Mouse (Mus musculus) layer of hippocampus, postnatal 10 days (tissue): ENCODE results near the gene Tbrg4. TPM values are rescaled to one million over a fixed set of nuclear protein-coding genes. Genes with fewer than 3 reads are reported as not detected.

Experiments
- DNase-seq, 2 experiments: peaks; one replicate each; pipeline ENCODE4 v3.0.0; 2021; ENCODE audit warnings: low spot score in 2 of 2
- total RNA-seq, 2 experiments: library from RNA; stranded (reverse); gene quantifications; 2 replicates each; pipeline ENCODE4 v1.2.3; 2021

Gene Tbrg4
- total RNA-seq, 2 experiments from 2014 or later: 52.8 to 53.3 TPM

DNA sequence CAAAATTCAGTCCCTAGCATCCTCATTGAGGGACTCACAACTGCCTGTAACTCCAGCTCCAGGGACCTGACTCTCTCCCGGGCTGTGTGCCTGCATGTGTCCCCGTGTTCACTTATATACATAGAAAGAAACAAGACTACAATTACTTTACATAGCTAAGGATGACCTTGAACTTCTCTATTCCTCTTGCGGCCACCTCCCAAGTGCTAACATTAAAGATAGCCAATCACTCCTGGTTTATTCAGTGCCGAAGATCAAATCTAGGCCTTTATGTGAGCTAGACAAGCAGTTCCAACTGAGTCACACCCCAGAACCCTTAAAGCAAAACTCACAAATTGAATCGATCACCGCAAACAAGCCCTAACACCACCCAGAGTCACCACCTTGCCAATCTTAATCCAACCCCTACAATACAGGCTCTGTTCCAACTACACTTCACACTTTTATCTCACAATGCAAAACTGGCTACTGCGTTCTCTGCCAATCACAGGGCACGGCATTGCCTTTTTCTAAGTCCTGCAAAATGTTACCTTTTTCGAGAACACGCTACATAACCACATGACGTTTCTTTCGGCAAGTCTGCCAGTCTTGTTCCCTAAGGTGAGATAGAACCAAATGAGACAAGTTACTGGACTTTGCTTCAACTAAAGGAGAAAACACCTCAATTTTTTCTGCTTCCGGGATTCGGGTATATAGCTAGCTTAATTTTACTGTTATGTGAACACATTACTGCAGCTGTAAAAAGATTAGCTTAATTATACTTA is 1.1 kb downstream of the Tbrg4 start:
- no peak for DNase-seq

GRCm38 (mm10) chr11:6623704-6624103 is 2.2 kb downstream of the Tbrg4 start:
- no peak for DNase-seq

DNA sequence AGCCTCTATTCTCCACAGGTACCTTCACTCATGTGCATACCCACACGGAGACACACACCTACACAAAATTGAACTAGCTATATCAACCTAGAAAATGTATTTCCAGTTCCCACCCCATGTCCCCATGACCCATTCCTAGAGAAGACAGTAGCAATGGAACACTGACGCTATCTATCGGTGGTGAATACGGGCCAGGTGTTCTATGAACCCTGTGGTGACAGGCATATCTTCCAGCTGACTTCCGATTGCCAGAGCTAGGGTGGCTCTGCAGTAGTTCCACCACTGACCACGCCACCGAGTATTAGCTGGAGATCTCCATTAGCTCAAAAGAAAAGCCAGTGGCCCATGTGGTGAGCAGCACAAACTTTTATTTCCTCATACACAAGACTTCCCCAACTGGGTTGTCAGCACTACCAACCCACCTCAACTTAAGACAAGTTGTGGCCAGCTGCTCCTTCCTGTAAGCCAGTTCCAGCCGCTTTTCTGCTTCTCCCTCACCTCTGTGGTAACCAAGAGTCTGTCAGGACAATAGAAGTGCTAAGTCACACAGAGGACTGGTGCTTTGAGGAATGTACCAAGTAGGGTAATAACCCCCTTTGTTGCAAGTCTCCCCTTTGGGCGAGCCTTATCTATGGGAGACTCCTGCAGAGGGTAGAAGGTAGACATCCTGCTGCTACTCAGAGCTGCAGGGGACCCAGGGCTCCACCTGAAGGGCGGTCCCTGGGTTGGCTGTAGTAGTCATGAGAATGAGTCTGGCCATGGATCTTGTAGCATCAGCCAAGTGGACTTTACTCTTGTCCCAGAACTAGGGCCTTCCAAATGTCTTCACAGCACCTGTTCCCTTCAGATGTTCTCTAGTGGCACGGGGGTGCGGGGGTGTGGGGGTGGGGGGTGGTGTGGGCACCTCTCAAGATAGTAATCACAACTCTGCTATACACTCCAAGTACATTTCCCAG is 10.3 kb downstream of the Tbrg4 start:
- no peak for DNase-seq

- DNase-seq: peak; percentile 71 to 80
Observed at GRCm38 (mm10) chr11:6605491-6606399, 20.1 kb downstream of the Tbrg4 start, which contains the start of gene Nacad. Gene Nacad, minus strand, starts transcription at chr11:6606053.

- peak; percentile 49 to 57 for DNase-seq
Observed at GRCm38 (mm10) chr11:6605021-6605481, 20.8 kb downstream of the Tbrg4 start.

- DNase-seq: no peak
Observed at GRCm38 (mm10) chr11:6604604-6604936, 21.3 kb downstream of the Tbrg4 start.

GRCm38 (mm10) chr11:6603887-6604603 is 21.8 kb downstream of the Tbrg4 start:
- DNase-seq: peak; percentile 58 to 66

DNA sequence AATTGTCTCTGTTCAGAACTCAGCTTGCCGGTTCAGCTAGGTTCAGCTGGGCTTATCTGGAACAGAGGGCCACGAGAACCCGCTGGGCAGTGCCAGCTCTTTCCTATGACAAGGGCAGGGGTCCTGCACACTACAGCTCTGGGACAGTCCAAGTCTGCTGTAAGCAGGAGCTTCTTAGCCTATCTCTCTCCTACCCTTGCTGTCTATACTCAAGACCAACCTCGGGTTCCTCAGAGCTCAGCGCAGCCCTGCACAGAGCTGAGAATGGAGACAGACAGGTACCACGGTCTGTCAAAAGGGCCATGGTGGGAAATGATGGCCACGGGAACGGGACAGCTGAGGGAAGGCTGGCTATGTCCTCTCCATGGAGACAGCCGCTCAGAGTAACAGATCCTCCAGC is 22.6 kb downstream of the Tbrg4 start:
- DNase-seq: no peak

DNA sequence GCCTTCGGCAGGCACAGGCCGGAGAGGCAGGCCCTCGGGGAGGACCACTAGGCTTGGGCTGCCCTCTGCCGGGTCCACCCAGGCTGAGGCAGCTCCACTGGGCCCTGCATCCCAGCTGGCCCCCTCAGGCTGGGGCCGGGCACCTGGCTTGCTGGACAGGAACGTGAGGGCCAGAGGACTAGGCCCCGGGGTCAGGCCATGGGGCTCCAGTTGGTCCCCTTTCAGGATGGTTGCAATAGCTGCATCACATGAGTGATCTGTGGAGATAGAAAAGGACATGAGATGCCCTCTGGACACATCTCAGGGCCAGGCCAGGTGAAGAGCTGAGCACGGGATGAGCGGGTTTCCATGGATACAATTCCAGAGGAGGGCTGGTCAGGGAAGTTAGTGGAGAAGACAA is 23.2 kb downstream of the Tbrg4 start:
- DNase-seq: no peak

- no peak for DNase-seq
Observed at GRCm38 (mm10) chr11:6601649-6602480, 24.0 kb downstream of the Tbrg4 start.

DNA sequence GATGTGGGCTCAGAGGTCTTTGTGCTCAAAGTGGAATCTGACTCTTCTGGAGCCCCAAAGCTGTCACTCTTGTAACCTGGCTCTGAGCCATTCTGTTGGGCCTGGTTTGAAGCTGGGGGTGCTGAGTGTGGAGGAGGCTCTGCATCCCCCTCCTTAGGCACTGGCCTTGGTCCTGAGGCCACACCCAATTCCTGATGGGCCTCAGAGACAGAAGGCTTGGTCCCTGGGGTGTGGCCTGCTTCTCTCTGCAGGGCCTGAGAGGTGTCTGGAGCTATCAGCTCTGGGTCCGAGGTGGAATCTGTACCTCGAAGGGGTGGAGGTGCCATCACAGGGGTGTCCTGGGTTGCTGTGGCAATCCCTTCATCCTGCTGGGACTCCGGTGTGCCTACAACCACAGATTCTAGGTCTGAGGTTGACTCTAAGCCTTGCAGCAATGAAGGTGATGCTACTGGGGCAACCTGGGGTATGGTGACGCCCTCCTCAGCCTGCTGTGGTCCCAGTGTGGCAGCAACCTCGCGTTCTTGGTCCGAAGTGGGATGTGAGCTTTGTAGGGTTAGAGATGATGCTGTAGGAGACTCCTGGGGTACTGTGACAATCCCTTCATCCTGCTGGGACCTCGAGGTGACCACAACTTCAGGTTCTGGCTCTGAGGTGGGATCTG is 25.5 kb downstream of the Tbrg4 start:
- no peak for DNase-seq

DNA sequence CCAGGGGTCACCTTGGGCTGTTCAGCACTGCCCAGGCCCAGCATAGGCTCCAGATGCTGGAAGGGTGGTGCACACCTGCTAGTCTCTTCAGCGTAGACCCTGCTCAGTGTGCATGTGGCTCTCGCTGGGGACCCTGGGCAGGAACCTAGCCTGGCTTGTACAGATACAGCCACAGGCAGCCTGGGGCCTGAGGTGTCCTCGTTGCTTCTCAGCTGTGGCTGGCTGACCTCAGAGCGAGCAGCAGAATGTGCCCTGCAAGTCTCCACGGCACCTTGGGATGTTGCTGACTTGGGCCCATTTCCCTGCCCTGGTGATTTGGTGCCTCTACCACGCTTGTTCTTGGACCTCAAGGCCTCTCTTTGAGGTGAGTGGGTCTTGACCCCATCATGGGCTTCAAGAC is 26.0 kb downstream of the Tbrg4 start:
- DNase-seq: no peak

GRCm38 (mm10) chr11:6599011-6599681 is 26.7 kb downstream of the Tbrg4 start:
- peak; percentile 39 to 56 for DNase-seq

DNA sequence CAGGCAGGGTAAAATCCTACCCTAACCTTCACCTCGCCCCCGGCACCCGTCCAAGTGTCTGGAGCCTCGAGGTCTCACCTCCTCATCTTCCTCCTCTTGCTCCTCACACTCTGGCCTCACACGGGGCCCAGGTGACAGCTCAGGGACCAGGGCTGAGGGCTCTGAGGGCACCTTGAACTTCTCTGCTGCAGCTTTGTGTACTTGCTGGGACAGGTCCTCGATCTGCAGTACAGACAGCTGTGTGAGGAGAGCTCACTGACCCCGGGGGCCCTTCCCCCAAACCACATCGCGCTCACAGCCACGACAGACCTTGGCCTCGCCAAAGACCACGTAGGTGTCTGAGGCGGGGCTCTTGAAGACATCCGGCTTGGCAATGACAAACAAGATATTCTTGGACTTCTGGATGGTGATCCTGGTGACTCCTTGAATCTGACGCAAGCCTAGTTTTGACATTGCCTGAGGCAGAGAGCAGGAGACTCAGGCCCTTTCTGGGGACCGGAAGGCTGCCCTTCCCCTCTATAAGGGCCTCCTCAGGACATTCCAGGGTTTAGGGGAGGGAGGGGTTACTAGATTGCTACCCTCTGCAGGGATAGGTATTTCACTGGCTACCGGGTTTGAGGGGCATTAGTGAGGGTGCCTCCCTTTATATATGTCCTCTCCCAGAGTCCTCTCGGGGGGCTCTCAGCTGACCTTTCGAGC is 27.5 kb downstream of the Tbrg4 start:
- DNase-seq: no peak

DNA sequence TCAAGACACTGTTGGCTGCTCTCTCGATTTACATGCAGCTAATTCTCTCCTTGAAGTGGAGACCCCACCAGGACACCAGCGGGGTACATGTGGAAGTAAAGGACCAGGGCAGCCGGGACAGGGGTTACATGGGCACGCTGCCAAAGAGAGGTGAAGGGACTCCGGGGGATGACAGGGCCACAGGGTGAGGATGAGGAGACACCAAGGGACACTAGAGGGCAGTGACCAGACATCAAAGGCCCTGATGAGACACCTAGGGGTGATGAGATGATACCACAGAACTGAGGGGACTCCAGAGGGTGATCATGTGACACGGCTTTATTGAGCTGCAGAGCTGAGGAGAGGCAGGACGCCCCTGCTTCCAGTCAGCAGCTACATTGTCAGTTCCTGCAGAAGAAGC is 28.3 kb downstream of the Tbrg4 start:
- no peak for DNase-seq

- no peak for DNase-seq
Observed at GRCm38 (mm10) chr11:6596616-6597015, 29.3 kb downstream of the Tbrg4 start.

- no peak for DNase-seq
Observed at GRCm38 (mm10) chr11:6596205-6596604, 29.7 kb downstream of the Tbrg4 start.

DNA sequence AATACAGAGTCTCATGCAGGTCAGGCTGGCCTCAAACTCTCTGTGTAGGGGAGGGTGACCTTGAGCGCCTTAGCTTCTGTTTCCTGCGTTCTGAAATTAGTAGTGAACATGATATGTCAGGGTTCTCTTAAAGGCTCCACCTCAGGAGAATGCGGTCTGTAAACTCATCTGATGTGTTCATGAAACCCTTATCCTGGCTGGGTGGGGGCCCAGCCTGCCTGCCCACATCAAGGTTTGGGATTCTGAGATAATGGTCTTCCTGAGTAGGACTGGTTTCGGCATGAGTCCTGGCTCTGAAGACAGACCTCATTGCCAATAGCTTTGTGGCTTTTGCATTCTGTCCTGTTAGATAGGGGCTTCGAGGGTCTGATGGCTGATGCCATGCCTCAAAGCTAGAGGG is 30.5 kb downstream of the Tbrg4 start:
- DNase-seq: no peak
